Mouse (Mus musculus): ENCODE data around the gene Efcab1. TPM values are rescaled to one million over a fixed set of nuclear protein-coding genes. Genes with fewer than 3 reads are reported as not detected.

The Efcab1 gene
- polyA plus RNA-seq, 1 experiment from 2014 or later: 14.4 TPM

DNA sequence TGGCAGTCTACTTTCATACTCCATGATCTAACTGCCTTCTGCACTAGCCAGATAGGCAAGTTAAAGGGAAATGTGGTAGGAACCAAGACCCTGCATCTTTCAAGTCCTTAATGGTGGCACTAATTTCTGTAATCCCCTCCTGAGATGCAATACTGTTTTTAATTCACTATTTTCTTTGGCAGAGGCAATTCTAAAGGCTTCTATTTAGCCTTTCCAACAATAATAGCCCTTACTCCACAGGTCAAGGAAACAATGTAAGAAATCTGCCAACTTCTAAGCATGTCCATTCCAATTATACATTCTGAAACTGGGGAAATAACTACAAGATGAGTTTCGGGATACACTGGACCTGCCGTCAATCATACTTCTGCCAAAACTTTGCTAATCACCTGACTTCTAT, 72.8 kb downstream of the Efcab1 start:
- Histone ChIP-seq H3K27me3 (ENCODE audit: control insufficient read depth, insufficient read depth, low read length) (no peaks in the 10 kb centered on the region), H3K27ac (ENCODE audit: low read length) (no peak overlapping the region), H3K4me3 (replicated peaks; ENCODE audit: low read length) (no peak overlapping the region), H3K9ac (ENCODE audit: low read length) (no peak overlapping the region), H3K4me1 (ENCODE audit: control insufficient read depth, insufficient read depth, low read length) (no peaks in the 10 kb centered on the region), H3K36me3 (ENCODE audit: control insufficient read depth, insufficient read depth, low read length) (no peaks in the 10 kb centered on the region), H3K9me3 (replicated peaks; ENCODE audit: control insufficient read depth, low read length) (no peaks in the 10 kb centered on the region), H3K4me2 (ENCODE audit: low read depth, low read length) (no peak overlapping the region)
- no peak for ATAC-seq (ENCODE audit: insufficient read depth, low FRiP score)
- WGBS: 87% methylated on average over 2 of the region's 2 CpGs

DNA sequence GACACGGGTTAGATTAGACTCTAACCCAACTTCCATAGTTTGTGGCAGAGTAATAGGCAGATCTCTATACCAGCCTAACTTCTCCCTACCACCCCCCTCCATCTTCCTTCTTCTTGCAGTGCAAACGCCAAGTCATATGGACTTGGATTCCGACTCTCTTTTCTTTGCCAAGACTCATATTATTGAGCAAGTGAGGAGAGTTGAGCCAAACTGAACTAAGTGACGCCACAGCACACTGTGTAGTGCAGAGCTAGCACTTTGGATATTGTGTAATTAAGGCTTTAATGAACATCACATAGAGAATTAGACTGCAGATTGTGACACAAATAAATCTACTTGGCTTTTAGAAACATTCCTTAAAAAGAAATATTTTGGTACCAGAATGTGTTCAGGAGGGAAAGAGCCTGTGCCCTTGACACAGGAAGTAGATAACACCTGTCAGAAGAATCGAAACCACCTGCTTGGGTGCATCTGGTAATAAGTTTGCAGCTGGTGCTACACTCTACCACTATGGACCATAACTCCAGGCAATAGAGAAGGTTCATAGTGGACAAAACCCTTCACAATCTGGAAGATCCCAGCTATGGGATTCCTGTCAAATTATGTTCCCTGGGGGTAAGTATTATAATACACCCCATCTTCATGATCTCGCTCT, 83.3 kb downstream of the Efcab1 start:
- Histone ChIP-seq H3K4me3 (replicated peaks; ENCODE audit: low read length) (no peak overlapping the region), H3K9ac (ENCODE audit: low read length) (no peak overlapping the region), H3K27me3 (ENCODE audit: control insufficient read depth, insufficient read depth, low read length) (no peaks in the 10 kb centered on the region), H3K4me2 (ENCODE audit: low read depth, low read length) (no peak overlapping the region), H3K4me1 (ENCODE audit: control insufficient read depth, insufficient read depth, low read length) (no peaks in the 10 kb centered on the region), H3K27ac (ENCODE audit: low read length) (no peak overlapping the region), H3K9me3 (replicated peaks; ENCODE audit: control insufficient read depth, low read length) (no peaks in the 10 kb centered on the region), H3K36me3 (ENCODE audit: control insufficient read depth, insufficient read depth, low read length) (no peaks in the 10 kb centered on the region)
- ATAC-seq (ENCODE audit: insufficient read depth, low FRiP score): peak; percentile 53; the same call in 1 of the 2 replicates
- WGBS: 64% methylated on average over 6 of the region's 6 CpGs

GRCm38 (mm10) chr16:14991001-14991400, 84.6 kb downstream of the Efcab1 start:
- Histone ChIP-seq H3K9ac (ENCODE audit: low read length) (no peak overlapping the region), H3K27me3 (ENCODE audit: control insufficient read depth, insufficient read depth, low read length) (no peaks in the 10 kb centered on the region), H3K4me2 (ENCODE audit: low read depth, low read length) (no peak overlapping the region), H3K4me3 (replicated peaks; ENCODE audit: low read length) (no peak overlapping the region), H3K4me1 (ENCODE audit: control insufficient read depth, insufficient read depth, low read length) (no peaks in the 10 kb centered on the region), H3K9me3 (replicated peaks; ENCODE audit: control insufficient read depth, low read length) (no peaks in the 10 kb centered on the region), H3K27ac (ENCODE audit: low read length) (no peak overlapping the region), H3K36me3 (ENCODE audit: control insufficient read depth, insufficient read depth, low read length) (no peaks in the 10 kb centered on the region)
- WGBS: 84% methylated on average over 3 of the region's 3 CpGs
- no peak for ATAC-seq (ENCODE audit: insufficient read depth, low FRiP score)

DNA sequence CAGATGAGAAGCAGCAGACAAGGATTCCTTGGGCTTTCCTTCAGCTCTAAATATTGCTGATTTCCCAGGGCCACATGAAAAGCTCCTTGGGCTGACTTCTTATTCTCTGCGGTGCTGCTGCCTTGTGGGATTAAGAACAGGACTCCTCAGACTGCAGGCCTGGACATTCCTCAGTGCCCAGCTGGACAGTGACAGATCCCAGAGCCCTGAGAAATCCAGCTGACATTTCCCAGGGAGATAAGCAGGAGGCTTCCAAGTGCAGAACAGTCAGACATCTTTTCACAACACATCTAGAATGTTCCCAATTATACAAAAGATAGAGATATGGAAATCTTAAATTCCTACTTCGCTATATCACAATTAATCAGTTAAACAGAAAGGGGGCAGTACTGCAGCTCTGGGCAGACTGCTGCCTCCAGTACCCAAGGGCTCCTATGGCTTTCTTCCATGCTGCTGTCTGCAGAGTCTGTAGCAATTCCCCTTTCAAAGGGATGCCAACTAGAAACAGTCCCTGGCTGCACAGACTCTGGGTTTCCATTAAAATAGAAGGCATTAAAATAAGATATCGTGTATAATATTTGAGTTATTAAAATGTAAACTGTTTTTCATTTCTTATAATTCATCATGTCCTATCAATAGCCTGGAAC, 86.2 kb downstream of the Efcab1 start:
- Histone ChIP-seq H3K27me3 (ENCODE audit: control insufficient read depth, insufficient read depth, low read length) (no peaks in the 10 kb centered on the region), H3K27ac (ENCODE audit: low read length) (no peak overlapping the region), H3K4me2 (ENCODE audit: low read depth, low read length) (no peak overlapping the region), H3K9ac (ENCODE audit: low read length) (no peak overlapping the region), H3K4me1 (ENCODE audit: control insufficient read depth, insufficient read depth, low read length) (no peaks in the 10 kb centered on the region), H3K36me3 (ENCODE audit: control insufficient read depth, insufficient read depth, low read length) (no peaks in the 10 kb centered on the region), H3K9me3 (replicated peaks; ENCODE audit: control insufficient read depth, low read length) (no peaks in the 10 kb centered on the region), H3K4me3 (replicated peaks; ENCODE audit: low read length) (no peak overlapping the region)
- 45% methylated on average over 3 of the region's 3 CpGs for WGBS
- peak; percentile 40; the same call in 1 of the 2 replicates for ATAC-seq (ENCODE audit: insufficient read depth, low FRiP score)

GRCm38 (mm10) chr16:15014724-15015123, 108.3 kb downstream of the Efcab1 start:
- WGBS: 69% methylated on average over 2 of the region's 2 CpGs

More at GRCm38 (mm10) chr16:15014724-15015123, 108.3 kb downstream of the Efcab1 start:
- Histone ChIP-seq H3K27ac (ENCODE audit: low read length) (no peak overlapping the region), H3K4me2 (ENCODE audit: low read depth, low read length) (no peak overlapping the region), H3K4me1 (ENCODE audit: control insufficient read depth, insufficient read depth, low read length) (no peaks in the 10 kb centered on the region), H3K9me3 (replicated peaks; ENCODE audit: control insufficient read depth, low read length) (no peaks in the 10 kb centered on the region), H3K36me3 (ENCODE audit: control insufficient read depth, insufficient read depth, low read length) (no peaks in the 10 kb centered on the region), H3K27me3 (ENCODE audit: control insufficient read depth, insufficient read depth, low read length) (no peaks in the 10 kb centered on the region), H3K4me3 (replicated peaks; ENCODE audit: low read length) (no peak overlapping the region), H3K9ac (ENCODE audit: low read length) (no peak overlapping the region)
- ATAC-seq (ENCODE audit: insufficient read depth, low FRiP score): no peak
